Mouse (Mus musculus) left cerebral cortex, adult 8-10 months (tissue): ENCODE measurements around the gene Gm48552. TPM values are rescaled to one million over a fixed set of nuclear protein-coding genes. Genes with fewer than 3 reads are reported as not detected.
A peak's percentile ranks its signal among the peaks of the same experiment; 100 is the strongest.

ENCODE experiments used
- DNase-seq, 2 experiments: peaks; one replicate each; pipeline ENCODE4 v3.0.0; 2022; ENCODE audit warnings: low spot score in 2 of 2
- microRNA-seq, 2 experiments: library from miRNA; unstranded; fragments of <30 nt; microRNA quantifications; one replicate each; pipeline ENCODE4 v1.2.0; 2022
- total RNA-seq, 4 experiments: library from RNA; stranded (reverse); gene quantifications; 2 replicates each; pipeline ENCODE4 v1.2.4; 2022

Gm48552 gene
- total RNA-seq, 4 experiments from 2014 or later, result 2.5 to 3.3 (median 2.6) TPM

- DNase-seq, result peak; percentile 68 to 83
These were observed 41.5 kb downstream of the Gm48552 start for GRCm38 (mm10) chr10:81430141-81430830.

GRCm38 (mm10) chr10:81430831-81431525, 42.2 kb downstream of the Gm48552 start:
- peak; percentile 68 to 70 for DNase-seq

GRCm38 (mm10) chr10:81431526-81432168, 42.8 kb downstream of the Gm48552 start:
- peak; percentile 23 to 71 for DNase-seq

- no peak for DNase-seq
These were observed 43.5 kb downstream of the Gm48552 start for GRCm38 (mm10) chr10:81432169-81432867.

GRCm38 (mm10) chr10:81432868-81433262, 44.1 kb downstream of the Gm48552 start:
- peak; percentile 76 to 96 for DNase-seq

- DNase-seq, result peak in 1 of 2 experiments; percentile 36
These were observed 44.9 kb downstream of the Gm48552 start for GRCm38 (mm10) chr10:81433541-81434289.

GRCm38 (mm10) chr10:81434361-81435263, 45.8 kb downstream of the Gm48552 start:
- DNase-seq, result peak in 1 of 2 experiments; percentile 13

GRCm38 (mm10) chr10:81435436-81435835, 46.6 kb downstream of the Gm48552 start:
- peak in 1 of 2 experiments; percentile 78 for DNase-seq

Small RNA genes within 50 kb of the gene (microRNA-seq; reads per million reads assigned to microRNA genes)
- gene Mir1191b, result 0.63 to 0.66 reads per million in 2 experiments
- gene Mir6913, result 2.1 to 2.2 reads per million in 2 experiments

Other genes starting within 250 kb of the Gm48552 start
- 10 to 100 TPM; 22.0 to 30.4 (median 27.9) TPM for gene Pias4, start 221.1 kb upstream of the Gm48552 start, total RNA-seq
- 100 to 1,000 TPM; 928 to 998 (median 954) TPM for gene Eef2, start 212.4 kb upstream of the Gm48552 start, total RNA-seq
- gene Dapk3, start 206.0 kb upstream of the Gm48552 start, total RNA-seq, result 10 to 100 TPM; 65.1 to 70.9 (median 68.9) TPM
- not detected for gene 4930442H23Rik, start 205.2 kb upstream of the Gm48552 start, total RNA-seq
- under 1 TPM in 1 of 4 experiments, not detected in 3; 0.18 TPM for gene Nmrk2, start 187.0 kb upstream of the Gm48552 start, total RNA-seq
- 100 to 1,000 TPM; 165 to 189 (median 171) TPM for gene Atcay, start 158.2 kb upstream of the Gm48552 start, total RNA-seq
- 10 to 100 TPM; 58.4 to 65.1 (median 60.8) TPM for gene Zfr2, start 155.8 kb upstream of the Gm48552 start, total RNA-seq
- gene Matk, start 136.1 kb upstream of the Gm48552 start, total RNA-seq, result 100 to 1,000 TPM; 167 to 192 (median 183) TPM
- gene Mrpl54, start 122.1 kb upstream of the Gm48552 start, total RNA-seq, result 10 to 100 TPM; 39.8 to 51.5 (median 47.8) TPM
- 10 to 100 TPM; 24.3 to 38.6 (median 27.6) TPM for gene Apba3, start 122.0 kb upstream of the Gm48552 start, total RNA-seq
- gene Tjp3, start 97.4 kb upstream of the Gm48552 start, total RNA-seq, result under 1 TPM in 3 of 4 experiments, not detected in 1; 0.23 to 1.00 (median 0.27) TPM
- 100 to 1,000 TPM; 355 to 367 (median 361) TPM for gene Pip5k1c, start 96.0 kb upstream of the Gm48552 start, total RNA-seq
- gene Cactin, start 67.9 kb upstream of the Gm48552 start, total RNA-seq, result 10 to 100 TPM; 27.7 to 30.9 (median 29.2) TPM
- 1 to 10 TPM in 2 of 4 experiments, under 1 TPM in 2; 0.63 to 1.3 (median 0.93) TPM for gene Tbxa2r, start 60.3 kb upstream of the Gm48552 start, total RNA-seq
- gene Gipc3, start 45.7 kb upstream of the Gm48552 start, total RNA-seq, result 1 to 10 TPM; 2.0 to 2.3 (median 2.2) TPM
- 10 to 100 TPM; 20.2 to 31.9 (median 27.2) TPM for gene Hmg20b, start 38.5 kb upstream of the Gm48552 start, total RNA-seq
- 10 to 100 TPM; 36.8 to 42.2 (median 37.9) TPM for gene Mfsd12, start 31.5 kb upstream of the Gm48552 start, total RNA-seq
- 1 to 10 TPM in 3 of 4 experiments, under 1 TPM in 1; 0.77 to 2.4 (median 1.2) TPM for gene 4930404N11Rik, start 23.2 kb upstream of the Gm48552 start, total RNA-seq
- 10 to 100 TPM; 66.8 to 73.4 (median 70.6) TPM for gene Fzr1, start 10.5 kb upstream of the Gm48552 start, total RNA-seq
- 10 to 100 TPM; 81.4 to 89.7 (median 85.5) TPM for gene Dohh, start 4.6 kb upstream of the Gm48552 start, total RNA-seq
- gene Gm48551, start 4.5 kb upstream of the Gm48552 start, total RNA-seq, result 1 to 10 TPM; 2.0 to 5.2 (median 4.0) TPM
- 1 to 10 TPM in 2 of 4 experiments, under 1 TPM in 2; 0.50 to 1.6 (median 0.84) TPM for gene Smim24, start 4.0 kb downstream of the Gm48552 start, total RNA-seq
- gene Nfic, start 66.6 kb downstream of the Gm48552 start, total RNA-seq, result 10 to 100 TPM; 83.3 to 98.1 (median 85.4) TPM
- 100 to 1,000 TPM; 229 to 265 (median 242) TPM for gene Celf5, start 93.7 kb downstream of the Gm48552 start, total RNA-seq
- gene Ncln, start 107.4 kb downstream of the Gm48552 start, total RNA-seq, result 10 to 100 TPM; 70.9 to 91.6 (median 73.7) TPM
- gene S1pr4, start 111.1 kb downstream of the Gm48552 start, total RNA-seq, result 1 to 10 TPM in 2 of 4 experiments, under 1 TPM in 2; 0.41 to 1.2 (median 0.89) TPM
- 1 to 10 TPM; 3.4 to 6.1 (median 5.3) TPM for gene Gna15, start 135.2 kb downstream of the Gm48552 start, total RNA-seq
- 100 to 1,000 TPM in 3 of 4 experiments, 10 to 100 TPM in 1; 99.3 to 110 (median 101) TPM for gene Gna11, start 156.2 kb downstream of the Gm48552 start, total RNA-seq
- 100 to 1,000 TPM; 719 to 760 (median 743) TPM for gene Aes, start 170.5 kb downstream of the Gm48552 start, total RNA-seq
- gene Tle2, start 185.6 kb downstream of the Gm48552 start, total RNA-seq, result 10 to 100 TPM; 36.2 to 42.3 (median 39.2) TPM
- 10 to 100 TPM; 10.3 to 17.2 (median 14.0) TPM for gene Tle6, start 212.1 kb downstream of the Gm48552 start, total RNA-seq
- gene BC025920, start 217.3 kb downstream of the Gm48552 start, total RNA-seq, result 1 to 10 TPM; 3.3 to 5.4 (median 3.9) TPM
- gene Sirt6, start 238.8 kb downstream of the Gm48552 start, total RNA-seq, result 10 to 100 TPM; 21.8 to 27.9 (median 25.2) TPM
- gene Ankrd24, start 239.5 kb downstream of the Gm48552 start, total RNA-seq, result 10 to 100 TPM; 39.7 to 47.9 (median 43.1) TPM